Mouse (Mus musculus) midbrain, embryonic 12.5 days (tissue): ENCODE results near the gene Dzip1. TPM values are rescaled to one million over a fixed set of nuclear protein-coding genes. Genes with fewer than 3 reads are reported as not detected.
A peak's percentile ranks its signal among the peaks of the same experiment; 100 is the strongest.

ENCODE experiments used
- ATAC-seq: fragments of 200-750 bp; cut with Nextera tagmentation; 2 replicates; pipeline ENCODE4 v1.8.0; 2017; ENCODE audit warnings: low read depth, moderate TSS enrichment, moderate library complexity; ENCODE audit not compliant: low FRiP score
- H3K27ac ChIP-seq: fragments of 300-500 bp; sonication (generic); replicated peaks from 2 replicates; pipeline ENCODE4 v1.5.1; 2016; ENCODE audit warnings: mild to moderate bottlenecking
- H3K27me3 ChIP-seq: fragments of 300-500 bp; sonication (generic); 2 replicates; pipeline ENCODE4 v1.6.1; 2016; ENCODE audit warnings: mild to moderate bottlenecking
- H3K36me3 ChIP-seq: fragments of 300-500 bp; sonication (generic); 2 replicates; pipeline ENCODE4 v1.6.1; 2016
- H3K4me1 ChIP-seq: fragments of 300-500 bp; sonication (generic); 2 replicates; pipeline ENCODE4 v1.6.1; 2016
- H3K4me2 ChIP-seq: fragments of 300-500 bp; sonication (generic); replicated peaks from 2 replicates; pipeline ENCODE4 v1.6.1; 2016; ENCODE audit warnings: mild to moderate bottlenecking, moderate library complexity
- H3K4me3 ChIP-seq: fragments of 300-500 bp; sonication (generic); 2 replicates; pipeline ENCODE4 v1.5.1; 2016; ENCODE audit warnings: mild to moderate bottlenecking
- H3K9ac ChIP-seq: fragments of 300-500 bp; sonication (generic); replicated peaks from 2 replicates; pipeline ENCODE4 v1.6.1; 2016; ENCODE audit warnings: mild to moderate bottlenecking, moderate library complexity
- H3K9me3 ChIP-seq: fragments of 300-500 bp; sonication (generic); 2 replicates; pipeline ENCODE4 v1.6.1; 2016; ENCODE audit warnings: mild to moderate bottlenecking
- WGBS: fragments of 180-500 bp; shearing (Covaris S2); methylation state at CpG from one replicate; pipeline ENCODE4 v1.1.7; 2016; 5-methylcytosine and 5-hydroxymethylcytosine counted together
- polyA plus RNA-seq: library from polyadenylated mRNA; unstranded; fragments of >200 nt; fragmentation: Nextera tagmentation; extraction: Ambion mirVana; gene quantifications from 2 replicates; pipeline ENCODE4 v1.2.1, GENCODE M21; 2016

The Dzip1 gene
- polyA plus RNA-seq, 1 experiment from 2014 or later, result 45.4 TPM

DNA sequence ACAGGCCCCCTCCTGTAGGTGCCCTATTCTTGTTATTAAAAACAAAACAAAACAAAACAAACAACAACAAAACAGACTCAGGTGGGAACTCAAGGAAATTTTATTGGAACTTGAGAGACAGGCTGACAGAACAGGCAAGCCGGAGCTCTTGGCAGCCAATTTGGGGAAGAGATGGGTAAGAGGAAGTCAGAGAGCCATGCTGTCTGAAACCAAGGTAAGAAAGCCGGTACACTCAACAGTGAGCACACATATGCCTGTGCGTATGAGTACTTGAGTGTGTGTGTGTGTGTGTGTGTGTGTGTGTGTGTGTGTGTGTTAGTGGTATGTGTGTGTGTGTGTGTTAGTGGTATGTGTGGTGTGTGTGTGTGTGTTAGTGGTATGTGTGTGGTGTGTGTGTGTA lies 82.9 kb downstream of the Dzip1 start:
- Histone ChIP-seq H3K9ac (no peak overlapping the region), H3K4me3 (no peak overlapping the region), H3K9me3 (no peaks in the 10 kb centered on the region), H3K27ac (no peak overlapping the region), H3K36me3 (no peaks in the 10 kb centered on the region), H3K4me2 (no peak overlapping the region), H3K27me3 (0 out of 2 replicates have a peak, but pooled peaks cover 7% of the 10 kb centered on the region), H3K4me1 (no peaks in the 10 kb centered on the region)
- 89% methylated on average over 3 of the region's 3 CpGs for WGBS
- no peak for ATAC-seq

- H3K27me3 ChIP-seq, result 0 out of 2 replicates have a peak, but pooled peaks cover 7% of the 10 kb centered on the region
- H3K9ac ChIP-seq, result no peak overlapping the region
- ATAC-seq, result peak; percentile 27; the same call in 1 of the 2 replicates
- no peak overlapping the region for H3K27ac ChIP-seq
- H3K4me1 ChIP-seq, result no peaks in the 10 kb centered on the region
- no peak overlapping the region for H3K4me3 ChIP-seq
- H3K4me2 ChIP-seq, result no peak overlapping the region
- H3K9me3 ChIP-seq, result no peaks in the 10 kb centered on the region
- H3K36me3 ChIP-seq, result no peaks in the 10 kb centered on the region
- WGBS, result 93% methylated on average over 1 of the region's 1 CpGs
These were observed 85.2 kb downstream of the Dzip1 start for GRCm38 (mm10) chr14:118840027-118840426.

DNA sequence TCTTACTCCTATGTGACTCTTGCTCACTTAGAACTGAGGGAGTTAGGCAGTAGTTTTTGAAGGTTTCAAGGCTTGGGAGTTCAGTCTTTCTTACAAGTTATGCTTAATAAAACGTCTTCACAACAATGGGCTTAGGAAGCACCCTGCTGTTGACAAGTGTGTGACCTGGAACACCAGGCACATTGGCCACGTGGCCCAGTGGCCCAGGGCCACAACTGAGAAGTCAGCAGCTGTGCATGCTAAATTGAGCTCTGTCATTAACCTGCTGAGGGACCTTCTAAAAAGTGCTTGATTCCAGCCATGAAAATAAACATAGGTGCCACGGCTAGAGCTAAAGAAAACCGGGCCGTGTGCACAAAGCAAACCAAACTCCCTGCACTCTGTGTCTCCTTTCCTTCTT lies 85.8 kb downstream of the Dzip1 start:
- WGBS, result 52% methylated on average over 5 of the region's 5 CpGs
- ATAC-seq, result no peak
- H3K4me3 ChIP-seq, result no peak overlapping the region
- no peaks in the 10 kb centered on the region for H3K36me3 ChIP-seq
- peaks cover 2% of the 10 kb centered on the region; the same call in 1 of the 2 replicates for H3K4me1 ChIP-seq
- no peak overlapping the region for H3K4me2 ChIP-seq
- H3K9me3 ChIP-seq, result no peaks in the 10 kb centered on the region
- H3K27ac ChIP-seq, result no peak overlapping the region
- no peak overlapping the region for H3K9ac ChIP-seq
- 0 out of 2 replicates have a peak, but pooled peaks cover 7% of the 10 kb centered on the region for H3K27me3 ChIP-seq

DNA sequence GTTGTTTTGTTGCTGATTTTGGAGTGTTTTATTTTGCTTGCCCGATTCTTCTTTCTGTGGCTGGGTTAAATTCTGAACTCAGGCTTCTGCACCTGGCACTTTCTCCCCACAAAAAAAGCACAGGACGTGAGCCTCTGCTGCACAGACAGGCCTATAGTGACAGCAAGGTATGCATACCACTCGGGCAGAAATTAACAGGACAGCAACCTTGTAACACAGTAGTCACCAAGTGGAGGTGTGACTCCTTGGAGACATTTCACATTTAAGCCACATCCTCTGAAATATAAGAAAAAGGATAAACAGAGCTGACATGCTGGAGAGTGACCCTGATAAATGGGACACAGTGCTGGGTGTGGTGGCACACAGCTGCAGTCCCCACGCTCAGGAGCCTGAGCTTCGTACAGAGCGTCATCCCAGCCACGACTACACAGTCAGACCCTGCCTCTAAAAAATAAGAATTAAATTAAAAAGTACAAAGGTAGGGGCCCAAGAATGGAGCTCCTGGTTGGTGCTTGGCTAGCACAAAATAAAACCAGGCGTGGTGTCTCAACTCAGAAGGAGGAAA lies 86.6 kb downstream of the Dzip1 start:
- 78% methylated on average over 8 of the region's 8 CpGs for WGBS
- no peak overlapping the region for H3K27ac ChIP-seq
- H3K4me3 ChIP-seq, result no peak overlapping the region
- no peaks in the 10 kb centered on the region for H3K36me3 ChIP-seq
- H3K4me2 ChIP-seq, result no peak overlapping the region
- peaks cover 6% of the 10 kb centered on the region; the same call in 1 of the 2 replicates for H3K4me1 ChIP-seq
- H3K9ac ChIP-seq, result no peak overlapping the region
- no peaks in the 10 kb centered on the region for H3K9me3 ChIP-seq
- H3K27me3 ChIP-seq, result 0 out of 2 replicates have a peak, but pooled peaks cover 7% of the 10 kb centered on the region
- ATAC-seq, result no peak

DNA sequence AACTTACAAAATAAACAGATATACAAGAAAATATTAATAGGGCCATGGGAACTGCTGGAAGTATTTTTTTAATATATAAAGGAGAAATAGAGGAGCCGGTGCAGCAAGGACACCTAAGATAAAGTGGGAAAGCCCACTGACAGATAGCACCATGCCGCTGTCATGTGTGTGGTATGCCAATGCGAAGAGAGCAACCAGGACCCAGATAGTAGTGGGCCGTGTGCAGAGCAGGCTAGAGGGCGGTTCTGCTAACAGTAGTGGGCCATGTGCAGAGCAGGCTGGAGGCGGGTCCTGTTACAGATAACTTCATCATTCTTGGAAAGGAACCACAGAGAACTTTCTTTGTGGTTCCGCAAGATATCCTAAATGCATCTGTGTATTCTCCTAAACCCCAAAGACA lies 88.5 kb downstream of the Dzip1 start:
- no peaks in the 10 kb centered on the region for H3K9me3 ChIP-seq
- no peak overlapping the region for H3K4me2 ChIP-seq
- 92% methylated on average over 7 of the region's 7 CpGs for WGBS
- H3K4me3 ChIP-seq, result no peak overlapping the region
- 0 out of 2 replicates have a peak, but pooled peaks cover 7% of the 10 kb centered on the region for H3K27me3 ChIP-seq
- no peaks in the 10 kb centered on the region for H3K36me3 ChIP-seq
- no peak overlapping the region for H3K9ac ChIP-seq
- ATAC-seq, result no peak
- peaks cover 6% of the 10 kb centered on the region; the same call in 1 of the 2 replicates for H3K4me1 ChIP-seq
- H3K27ac ChIP-seq, result no peak overlapping the region

DNA sequence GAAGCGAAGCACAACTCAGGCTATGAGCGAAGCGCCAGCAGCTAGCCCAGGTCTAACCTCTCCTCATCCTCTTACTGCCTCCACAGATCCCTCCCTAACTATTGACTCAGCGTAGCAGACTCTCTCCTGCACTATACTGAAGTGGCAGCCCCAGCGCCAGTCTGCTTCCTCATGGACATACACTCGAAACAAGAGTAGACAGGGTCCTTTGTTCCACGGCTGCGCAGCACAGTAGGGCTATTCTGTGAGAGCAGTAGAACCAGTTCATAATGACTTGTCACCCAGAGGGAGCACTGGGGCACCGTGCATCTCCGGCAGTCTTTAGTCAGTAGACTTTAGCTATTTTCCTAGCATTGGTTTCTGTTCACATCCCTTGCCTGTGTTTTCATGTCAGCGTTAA lies 89.1 kb downstream of the Dzip1 start:
- no peak for ATAC-seq
- 89% methylated on average over 11 of the region's 11 CpGs for WGBS
- H3K9ac ChIP-seq, result no peak overlapping the region

GRCm38 (mm10) chr14:118834313-118834712 lies 90.9 kb downstream of the Dzip1 start:
- H3K9ac ChIP-seq, result no peak overlapping the region
- ATAC-seq, result no peak
- no peak overlapping the region for H3K4me2 ChIP-seq
- H3K27ac ChIP-seq, result no peak overlapping the region
- H3K36me3 ChIP-seq, result no peaks in the 10 kb centered on the region
- 14% methylated on average over 7 of the region's 7 CpGs for WGBS
- no peaks in the 10 kb centered on the region for H3K9me3 ChIP-seq
- no peaks in the 10 kb centered on the region for H3K27me3 ChIP-seq
- peaks cover 6% of the 10 kb centered on the region; the same call in 1 of the 2 replicates for H3K4me1 ChIP-seq
- no peak overlapping the region for H3K4me3 ChIP-seq

More for the DNA sequence above, 89.1 kb downstream of the Dzip1 start:
- Histone ChIP-seq H3K4me3 (no peak overlapping the region), H3K9me3 (no peaks in the 10 kb centered on the region), H3K27ac (no peak overlapping the region), H3K4me2 (no peak overlapping the region), H3K4me1 (peaks cover 6% of the 10 kb centered on the region; the same call in 1 of the 2 replicates), H3K36me3 (no peaks in the 10 kb centered on the region), H3K27me3 (0 out of 2 replicates have a peak, but pooled peaks cover 7% of the 10 kb centered on the region)

DNA sequence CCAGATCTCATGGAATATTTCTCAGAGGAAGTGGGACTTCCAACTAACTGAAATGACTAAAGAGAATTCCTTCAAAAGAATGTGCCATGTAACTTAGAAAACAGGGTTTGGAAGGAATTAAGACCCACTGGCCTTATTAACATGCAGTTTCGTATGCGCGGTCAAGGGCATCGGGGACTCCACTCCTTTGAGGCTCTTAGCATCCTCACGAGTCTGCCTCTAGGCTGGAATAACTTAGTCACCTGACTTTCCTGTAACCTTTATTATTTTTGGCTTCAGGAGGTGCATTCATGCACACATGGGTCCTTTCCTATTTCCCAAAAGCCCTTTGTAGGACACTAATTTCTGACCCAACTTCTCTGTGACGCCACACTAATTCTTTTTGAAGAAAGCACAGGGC lies 92.0 kb downstream of the Dzip1 start:
- H3K4me3 ChIP-seq, result no peak overlapping the region
- WGBS, result 79% methylated on average over 6 of the region's 6 CpGs
- H3K9ac ChIP-seq, result no peak overlapping the region
- H3K27me3 ChIP-seq, result no peaks in the 10 kb centered on the region
- no peak for ATAC-seq
- no peaks in the 10 kb centered on the region for H3K36me3 ChIP-seq
- no peak overlapping the region for H3K27ac ChIP-seq
- peaks cover 6% of the 10 kb centered on the region; the same call in 1 of the 2 replicates for H3K4me1 ChIP-seq
- no peak overlapping the region for H3K4me2 ChIP-seq
- H3K9me3 ChIP-seq, result no peaks in the 10 kb centered on the region

DNA sequence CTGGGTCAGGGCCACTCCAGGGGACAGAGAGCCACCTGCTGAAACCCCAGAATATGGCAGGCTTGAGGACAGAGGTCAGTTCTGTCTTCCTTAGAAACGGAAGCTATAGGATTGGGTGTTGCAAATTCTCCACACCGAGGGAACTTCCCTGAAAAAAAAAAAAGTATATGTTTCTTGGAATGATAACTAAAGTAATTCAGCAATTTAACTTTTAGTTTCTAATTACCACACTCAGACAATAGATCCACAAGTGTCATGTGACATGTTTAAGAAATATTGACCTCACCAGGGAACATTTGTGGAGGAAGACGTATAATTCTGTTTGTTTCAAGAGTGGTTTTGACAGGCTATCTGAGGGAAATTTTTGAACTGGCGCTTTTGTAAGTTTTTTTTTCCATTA lies 93.7 kb downstream of the Dzip1 start:
- 80% methylated on average over 4 of the region's 4 CpGs for whole genome bisulfite sequencing
- H3K36me3 ChIP-seq, result no peaks in the 10 kb centered on the region
- H3K9ac ChIP-seq, result no peak overlapping the region
- H3K27me3 ChIP-seq, result no peaks in the 10 kb centered on the region
- H3K4me2 ChIP-seq, result no peak overlapping the region
- peaks cover 6% of the 10 kb centered on the region for H3K4me1 ChIP-seq
- H3K9me3 ChIP-seq, result no peaks in the 10 kb centered on the region
- ATAC-seq, result no peak
- no peak overlapping the region for H3K4me3 ChIP-seq
- H3K27ac ChIP-seq, result no peak overlapping the region

GRCm38 (mm10) chr14:118829331-118830095 lies 95.7 kb downstream of the Dzip1 start:
- H3K4me2 ChIP-seq, result no peak overlapping the region
- no peak overlapping the region for H3K9ac ChIP-seq
- no peak overlapping the region for H3K27ac ChIP-seq
- peaks cover 5% of the 10 kb centered on the region for H3K4me1 ChIP-seq
- no peak for ATAC-seq
- H3K36me3 ChIP-seq, result no peaks in the 10 kb centered on the region
- H3K27me3 ChIP-seq, result no peaks in the 10 kb centered on the region
- 94% methylated on average over 11 of the region's 11 CpGs for WGBS
- no peaks in the 10 kb centered on the region for H3K9me3 ChIP-seq
- no peak overlapping the region for H3K4me3 ChIP-seq

GRCm38 (mm10) chr14:118827283-118827904 lies 97.9 kb downstream of the Dzip1 start:
- Histone ChIP-seq H3K27ac (no peak overlapping the region), H3K9ac (no peak overlapping the region), H3K27me3 (no peaks in the 10 kb centered on the region), H3K4me3 (no peak overlapping the region), H3K4me1 (no peaks in the 10 kb centered on the region; the same call in 1 of the 2 replicates), H3K4me2 (no peak overlapping the region), H3K9me3 (no peaks in the 10 kb centered on the region), H3K36me3 (no peaks in the 10 kb centered on the region)
- 14% methylated on average over 7 of the region's 7 CpGs for WGBS
- ATAC-seq, result peak; percentile 52; the same call in 1 of the 2 replicates

- H3K9me3 ChIP-seq, result no peaks in the 10 kb centered on the region
- H3K9ac ChIP-seq, result no peak overlapping the region
- no peaks in the 10 kb centered on the region for H3K27me3 ChIP-seq
- WGBS, result 56% methylated on average over 8 of the region's 8 CpGs
- no peaks in the 10 kb centered on the region for H3K36me3 ChIP-seq
- no peak overlapping the region for H3K4me3 ChIP-seq
- no peak overlapping the region for H3K4me2 ChIP-seq
- no peak for ATAC-seq
- H3K27ac ChIP-seq, result no peak overlapping the region
- H3K4me1 ChIP-seq, result no peaks in the 10 kb centered on the region; the same call in 1 of the 2 replicates
These were observed 98.9 kb downstream of the Dzip1 start for GRCm38 (mm10) chr14:118826346-118826745.
